Mouse (Mus musculus) E14TG2a.4 (cell line): ENCODE data around the gene Cyfip2.
A peak's percentile ranks its signal among the peaks of the same experiment; 100 is the strongest.

Experiments
- H3K27me3 ChIP-seq: 2 replicates; pipeline ENCODE4 v1.6.1; 2014; ENCODE audit warnings: low read length, control low read depth; ENCODE audit not compliant: insufficient read depth
- H3K36me3 ChIP-seq: 2 replicates; pipeline ENCODE4 v1.6.1; 2014; ENCODE audit warnings: low read length, control low read depth; ENCODE audit not compliant: insufficient read depth
- H3K4me1 ChIP-seq: replicated peaks from 2 replicates; pipeline ENCODE4 v1.6.1; 2014; ENCODE audit warnings: low read depth, low read length, control low read depth
- H3K4me3 ChIP-seq: replicated peaks from 2 replicates; pipeline ENCODE4 v1.5.1; 2014; ENCODE audit warnings: mild to moderate bottlenecking, low read length
- H3K9me3 ChIP-seq: 2 replicates; pipeline ENCODE4 v1.6.1; 2014; ENCODE audit warnings: low read length, control low read depth
- CTCF ChIP-seq: conservative IDR thresholded peaks from 2 replicates; pipeline ENCODE4 v1.5.1; 2014; ENCODE audit warnings: low read length
- NANOG ChIP-seq: IDR thresholded peaks from 2 replicates; pipeline ENCODE4 v1.6.1; 2014; ENCODE audit warnings: borderline replicate concordance, low read length, mixed read lengths
- POU5F1 ChIP-seq: IDR thresholded peaks from 2 replicates; pipeline ENCODE4 v1.6.1; 2014; ENCODE audit warnings: low read length, borderline replicate concordance

The Cyfip2 gene

DNA sequence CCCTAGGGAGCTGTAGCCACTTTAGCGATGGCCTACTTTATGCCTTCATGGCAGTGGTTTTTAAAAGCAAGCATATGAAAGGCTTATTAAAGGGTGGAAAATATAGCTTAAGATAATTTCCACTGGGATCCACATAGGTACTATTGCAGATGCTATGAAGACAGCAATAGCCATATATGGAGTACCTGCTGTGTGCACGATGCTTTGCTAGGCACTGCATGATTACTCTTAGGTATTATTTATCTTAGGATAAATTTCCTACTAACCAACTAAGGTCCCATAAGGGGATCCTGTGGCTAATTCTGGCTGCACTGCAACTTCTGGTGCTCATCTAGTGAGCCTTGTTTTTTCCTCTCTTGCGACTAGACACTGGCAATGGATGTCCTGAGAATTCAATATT is 64.3 kb downstream of the Cyfip2 start:
- Histone ChIP-seq H3K36me3 (peaks cover 17% of the 10 kb centered on the region), H3K27me3 (no peaks in the 10 kb centered on the region), H3K4me1 (peaks cover 11% of the 10 kb centered on the region), H3K4me3 (no peak overlapping the region), H3K9me3 (no peaks in the 10 kb centered on the region)
- TF ChIP-seq NANOG (no peak), CTCF (no peak), POU5F1 (no peak)

DNA sequence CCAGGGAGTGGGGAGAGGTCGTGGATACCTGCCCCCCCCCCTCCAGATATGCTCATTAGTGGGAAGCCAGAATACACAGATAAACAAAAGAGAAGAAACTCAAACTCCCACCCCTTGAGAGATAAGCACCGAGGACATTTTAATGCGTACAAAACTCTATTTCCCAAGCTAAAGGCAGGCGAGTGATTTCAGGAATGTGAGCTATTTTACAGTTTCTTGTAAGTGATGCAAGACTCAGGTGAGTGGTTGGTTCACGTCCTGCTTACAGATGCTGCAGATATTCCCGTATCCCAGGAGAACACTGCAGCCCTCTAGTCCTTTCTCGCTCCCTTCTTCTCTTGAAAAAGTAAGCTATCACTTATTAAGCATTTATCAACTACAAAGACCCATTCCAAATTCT is 66.3 kb downstream of the Cyfip2 start:
- Histone ChIP-seq H3K4me1 (peaks cover 11% of the 10 kb centered on the region), H3K36me3 (peaks cover 15% of the 10 kb centered on the region; the same call in 1 of the 2 replicates)
- TF ChIP-seq NANOG (no peak), CTCF (no peak), POU5F1 (no peak)

DNA sequence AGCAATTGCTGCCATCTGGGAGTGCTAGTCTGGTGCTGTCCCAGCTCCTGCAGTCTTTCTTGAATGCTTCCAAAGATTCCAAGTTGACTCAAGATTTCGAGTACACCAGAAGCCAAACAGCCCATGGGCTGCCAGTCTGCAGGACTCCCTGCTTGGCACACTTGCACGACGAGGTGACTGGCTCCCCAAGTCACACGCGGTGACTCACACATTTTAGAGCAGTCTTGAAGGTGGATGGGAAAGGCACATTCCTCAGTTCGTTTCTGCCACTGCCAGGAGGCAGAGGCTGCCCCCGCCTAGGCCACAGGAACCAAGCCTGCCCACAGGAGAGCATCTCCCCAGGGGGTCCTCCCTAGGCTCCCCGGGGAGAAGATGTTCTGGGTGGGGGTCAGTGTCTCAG is 66.7 kb downstream of the Cyfip2 start:
- Histone ChIP-seq H3K4me3 (no peak overlapping the region), H3K4me1 (peaks cover 11% of the 10 kb centered on the region), H3K27me3 (no peaks in the 10 kb centered on the region), H3K9me3 (no peaks in the 10 kb centered on the region), H3K36me3 (peaks cover 19% of the 10 kb centered on the region; the same call in 1 of the 2 replicates)
- TF ChIP-seq NANOG, result no peak
- no peak for TF ChIP-seq POU5F1
- TF ChIP-seq CTCF, result no peak

More for the DNA sequence above, 66.3 kb downstream of the Cyfip2 start:
- Histone ChIP-seq H3K9me3 (no peaks in the 10 kb centered on the region), H3K27me3 (no peaks in the 10 kb centered on the region), H3K4me3 (no peak overlapping the region)

DNA sequence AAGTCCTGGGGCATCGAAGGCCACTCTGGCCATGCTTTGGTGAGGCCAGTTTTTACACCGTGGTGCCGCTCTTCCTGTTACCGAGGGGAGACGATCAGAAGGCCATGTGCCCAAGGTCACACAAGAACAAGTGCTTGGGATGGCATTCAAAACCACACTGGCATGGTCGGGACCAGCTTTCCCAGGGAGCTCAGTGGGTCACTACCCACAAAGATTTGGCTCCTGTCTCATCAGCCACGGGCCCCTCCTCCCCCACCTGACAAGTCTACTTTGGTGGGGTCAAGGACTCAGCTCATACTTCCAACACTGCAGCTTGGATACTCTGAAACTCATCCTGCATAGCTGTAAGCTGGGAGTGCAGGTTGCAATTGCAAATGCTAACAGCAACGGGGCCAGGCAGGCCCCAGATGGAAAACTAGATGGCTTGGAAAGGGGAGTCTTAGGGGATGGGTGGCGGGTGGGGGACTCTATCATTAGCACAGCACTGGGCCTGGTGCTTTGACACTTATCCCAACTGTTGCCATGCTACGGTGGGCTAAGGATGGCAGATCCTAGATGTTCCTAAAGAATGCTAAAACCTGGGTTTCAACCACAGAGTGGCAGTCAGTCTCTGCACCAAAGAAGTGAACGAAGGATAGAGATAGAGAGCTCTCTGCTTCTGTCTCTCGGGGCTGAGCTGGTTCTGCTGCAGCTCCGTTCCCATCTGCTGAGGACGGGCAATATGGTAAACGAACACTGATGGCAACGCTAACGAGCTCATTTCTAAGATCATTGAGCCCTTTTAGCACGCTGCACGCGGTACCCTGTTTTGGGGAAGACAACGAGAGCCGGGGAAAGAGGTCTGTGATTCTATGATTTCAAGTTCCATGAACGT is 67.7 kb downstream of the Cyfip2 start:
- TF ChIP-seq NANOG (no peak), POU5F1 (no peak), CTCF (no peak)
- H3K36me3 ChIP-seq, result peaks cover 19% of the 10 kb centered on the region; the same call in 1 of the 2 replicates
- H3K4me3 ChIP-seq, result no peak overlapping the region
- H3K9me3 ChIP-seq, result no peaks in the 10 kb centered on the region
- no peaks in the 10 kb centered on the region for H3K27me3 ChIP-seq
- peaks cover 11% of the 10 kb centered on the region for H3K4me1 ChIP-seq

DNA sequence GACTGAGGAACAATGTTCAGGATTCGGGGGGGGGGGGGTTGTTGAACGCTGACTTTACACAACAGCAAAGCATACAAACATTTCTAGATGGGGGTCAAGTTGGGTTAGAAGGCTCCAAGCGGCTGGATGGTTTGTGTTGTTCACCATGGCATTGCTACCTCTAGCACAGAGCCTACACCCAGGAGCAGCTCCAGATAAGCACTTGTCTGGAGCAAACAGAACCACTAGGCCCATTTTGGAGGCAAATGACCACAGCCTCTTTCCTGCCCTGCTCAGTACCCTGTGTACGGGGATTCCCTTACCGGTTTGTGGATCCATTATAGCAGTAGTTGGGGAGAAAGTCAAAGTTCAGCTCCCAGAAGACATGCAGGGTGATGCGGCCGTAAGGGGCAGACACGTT is 70.7 kb downstream of the Cyfip2 start:
- H3K9me3 ChIP-seq, result no peaks in the 10 kb centered on the region
- no peak overlapping the region for H3K4me3 ChIP-seq
- TF ChIP-seq POU5F1 (no peak), NANOG (no peak), CTCF (no peak)
- peaks cover 11% of the 10 kb centered on the region for H3K4me1 ChIP-seq
- H3K27me3 ChIP-seq, result no peaks in the 10 kb centered on the region
- peaks cover 15% of the 10 kb centered on the region; the same call in 1 of the 2 replicates for H3K36me3 ChIP-seq

DNA sequence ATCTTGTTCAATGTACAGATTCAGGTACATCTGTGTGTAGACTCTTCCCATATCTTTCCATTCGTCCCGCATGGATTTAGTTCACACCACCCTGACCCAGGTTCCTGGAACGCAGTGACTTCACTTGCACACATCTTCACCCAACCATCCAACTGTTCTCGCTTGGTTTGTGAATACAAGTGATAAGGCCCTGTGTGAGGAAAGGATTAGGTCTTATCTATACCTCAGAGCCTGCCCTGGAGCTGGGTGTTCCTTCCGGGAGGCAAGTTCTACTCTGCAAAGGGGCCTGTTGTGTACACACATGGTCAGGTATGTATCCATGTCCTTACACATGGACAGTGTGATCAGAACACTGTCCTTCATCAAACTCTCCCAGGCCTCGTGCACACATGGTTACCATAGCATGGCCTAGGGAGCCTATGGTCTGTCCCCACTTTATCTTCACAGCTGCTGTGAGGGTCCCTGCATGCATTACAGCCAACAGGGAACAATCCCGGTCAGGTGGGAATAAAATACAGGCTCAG is 71.4 kb downstream of the Cyfip2 start:
- TF ChIP-seq POU5F1, result no peak
- TF ChIP-seq CTCF, result no peak
- no peak for TF ChIP-seq NANOG
- H3K4me1 ChIP-seq, result peaks cover 9% of the 10 kb centered on the region

DNA sequence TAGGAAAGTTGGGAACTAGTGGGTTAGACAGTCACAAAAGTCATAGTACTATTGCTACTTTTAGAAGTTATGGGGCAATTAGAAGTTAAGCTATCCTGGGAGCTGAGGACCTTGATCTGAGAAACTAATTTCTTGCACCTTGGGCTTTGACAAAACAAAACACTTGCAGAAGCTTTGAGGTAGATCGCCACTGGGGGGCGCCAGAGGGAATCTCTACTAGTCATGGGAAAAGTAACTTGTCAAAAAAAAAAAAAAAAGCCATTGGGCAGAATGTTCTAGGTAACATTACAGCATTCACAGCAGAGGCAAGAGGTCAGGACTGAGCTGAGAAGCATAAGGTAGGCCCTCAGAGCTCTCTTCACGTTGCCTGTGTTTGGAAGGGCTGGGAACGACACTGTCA is 75.7 kb downstream of the Cyfip2 start:
- no peaks in the 10 kb centered on the region for H3K27me3 ChIP-seq
- H3K4me1 ChIP-seq, result peaks cover 7% of the 10 kb centered on the region
- no peak overlapping the region for H3K4me3 ChIP-seq
- TF ChIP-seq NANOG (no peak), CTCF (peak; percentile 69)
- no peaks in the 10 kb centered on the region for H3K9me3 ChIP-seq
- H3K36me3 ChIP-seq, result 0 out of 2 replicates have a peak, but pooled peaks cover 12% of the 10 kb centered on the region

More for the DNA sequence above, 71.4 kb downstream of the Cyfip2 start:
- H3K36me3 ChIP-seq, result peaks cover 14% of the 10 kb centered on the region; the same call in 1 of the 2 replicates
- H3K4me3 ChIP-seq, result no peak overlapping the region
- H3K27me3 ChIP-seq, result no peaks in the 10 kb centered on the region
- H3K9me3 ChIP-seq, result no peaks in the 10 kb centered on the region

DNA sequence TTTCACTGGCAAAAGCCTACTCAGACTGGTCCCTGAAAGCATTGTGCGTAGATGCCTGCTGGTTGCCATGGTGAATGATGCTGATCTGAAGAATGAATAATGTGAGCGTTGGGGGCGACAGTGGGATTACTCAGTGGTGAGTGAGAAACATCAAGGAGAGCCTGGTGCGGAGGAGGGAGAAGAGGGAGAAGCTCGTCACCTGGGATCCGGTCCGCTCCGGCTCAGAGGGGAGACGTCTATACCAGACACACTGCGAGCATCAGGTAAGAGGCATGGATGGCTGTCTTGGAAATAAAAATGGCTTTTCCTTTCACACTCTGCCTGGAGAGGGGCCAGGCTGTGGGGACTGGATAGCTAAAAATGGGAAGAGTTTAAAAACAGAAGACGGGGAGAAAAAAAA is 77.3 kb downstream of the Cyfip2 start, which contains the start of gene Fndc9:
Gene Fndc9, plus strand, starts transcription at position 198 of the 400 bp plus-strand sequence.
- Histone ChIP-seq H3K4me1 (peaks cover 15% of the 10 kb centered on the region), H3K4me3 (no peak within 1 kb of the TSS), H3K9me3 (no peaks in the 10 kb centered on the region), H3K27me3 (no peaks in the 10 kb centered on the region), H3K36me3 (0 out of 2 replicates have a peak, but pooled peaks cover 5% of the 10 kb centered on the region)
- no peak for TF ChIP-seq CTCF
- no peak for TF ChIP-seq NANOG
- TF ChIP-seq POU5F1, result no peak
